Comparison of ENCODE assay signal across 9 mouse cellular contexts in the genomic region with DNA sequence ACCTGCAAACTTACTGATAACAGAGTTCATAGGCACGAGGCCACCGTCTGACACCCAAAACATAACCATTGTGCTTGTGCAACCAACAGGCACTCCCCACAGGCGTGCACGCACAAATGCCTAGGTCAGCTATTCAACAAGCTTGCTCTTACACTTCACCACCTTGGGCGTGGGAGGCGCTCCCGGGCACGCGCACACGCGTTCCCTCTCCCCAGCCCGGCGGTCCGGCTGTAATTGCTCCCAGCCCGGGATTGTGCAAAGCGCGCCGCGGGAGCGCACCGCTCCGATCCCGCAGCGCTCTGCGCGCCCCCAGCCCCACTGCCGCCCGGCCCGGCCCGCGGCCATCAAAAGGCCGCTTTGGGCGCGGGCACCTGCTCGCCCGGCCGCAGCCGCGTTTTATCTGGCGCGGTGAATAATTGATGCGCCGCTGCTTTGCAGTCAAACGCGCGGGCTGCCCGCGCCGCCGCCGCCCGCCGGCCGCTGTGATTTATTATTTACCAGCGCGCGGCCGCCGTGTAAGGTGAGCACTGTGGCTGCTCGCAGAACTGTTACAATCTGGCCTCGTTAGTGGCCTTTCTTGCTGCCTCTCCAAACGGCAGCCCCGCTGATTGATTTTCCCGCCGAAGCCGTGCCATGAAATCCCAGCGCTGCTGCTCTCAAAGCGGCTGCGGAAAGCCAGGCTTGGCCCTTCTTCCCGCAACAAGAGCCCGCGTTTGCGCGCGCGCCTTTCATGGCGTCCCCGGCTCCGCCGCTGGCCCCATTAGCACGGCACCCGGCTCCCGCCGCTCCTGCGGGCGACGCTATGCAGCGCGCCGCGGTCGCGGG.
DNase-seq lines count a peak whose midpoint lies in the region; ATAC-seq and TF ChIP-seq lines count a peak whose summit lies in the region.
"Had no signal": no experiment of that assay in that cellular context is flagged by ENCODE, and none has a peak within 500 bp of the region (broad histone marks: within the 10 kb centered on the region; RNA-seq: fewer than 3 reads in every experiment).

No protein-coding gene starts in this region.

- ATAC-seq in granulocyte monocyte progenitor cell, adult 5-6 weeks (replicated peaks; ENCODE audit: poor library complexity, severe bottlenecking): peak; percentile 22; the same call in 1 of the 2 replicates
- peak; percentile 55; the same call in 1 of the 2 replicates for ATAC-seq in limb, embryonic 14.5 days (ENCODE audit: low FRiP score, low read depth)
- peak; percentile 85 for ATAC-seq in neural tube, embryonic 13.5 days (ENCODE audit: low read depth)

- TF ChIP-seq POLR2A in brain, embryonic 14.5 days (IDR thresholded peaks at IDR 0.05; ENCODE audit: borderline replicate concordance, extremely low read depth, insufficient read depth, insufficient read length, poor library complexity, severe bottlenecking): 0 out of 2 replicates have a peak, but pooled peaks have one; percentile 28
- TF ChIP-seq POLR2A in limb, embryonic 14.5 days (IDR thresholded peaks at IDR 0.05; ENCODE audit: borderline replicate concordance, extremely low read depth, insufficient read depth, insufficient read length): no peak

- H3K4me1 ChIP-seq in heart, embryonic 10.5 days: peaks cover 12% of the 10 kb centered on the region
- H3K4me1 ChIP-seq in limb, embryonic 14.5 days (ENCODE audit: control insufficient read depth, insufficient read depth, low read length): peaks cover 4% of the 10 kb centered on the region
- peaks cover 12% of the 10 kb centered on the region for H3K4me1 ChIP-seq in neural tube, embryonic 13.5 days (replicated peaks)

- peak overlapping the region; percentile 63 for H3K9ac ChIP-seq in limb, embryonic 14.5 days (ENCODE audit: low read depth, low read length, severe bottlenecking)
- H3K9ac ChIP-seq in neural tube, embryonic 13.5 days: peak overlapping the region; percentile 73

- H3K4me3 ChIP-seq in heart, embryonic 10.5 days: peak overlapping the region; percentile 73
- peak overlapping the region; percentile 58 for H3K4me3 ChIP-seq in limb, embryonic 14.5 days (replicated peaks; ENCODE audit: low read length)
- H3K4me3 ChIP-seq in neural tube, embryonic 13.5 days: peak overlapping the region; percentile 61

- TF ChIP-seq CTCF in brain, embryonic 14.5 days (IDR thresholded peaks at IDR 0.05; ENCODE audit: borderline replicate concordance, extremely low read depth, insufficient read depth, insufficient read length): no peak; the same call in 1 of the 2 replicates

- H3K36me3 ChIP-seq in heart, embryonic 10.5 days: no peaks in the 10 kb centered on the region
- H3K36me3 ChIP-seq in limb, embryonic 14.5 days (ENCODE audit: control insufficient read depth, insufficient read depth, low read length): no peaks in the 10 kb centered on the region
- H3K36me3 ChIP-seq in neural tube, embryonic 13.5 days: no peaks in the 10 kb centered on the region
- H3K36me3 ChIP-seq: G1E had no signal

- H3K27ac ChIP-seq in heart, embryonic 10.5 days: peak overlapping the region; percentile 79
- H3K27ac ChIP-seq in limb, embryonic 14.5 days (replicated peaks; ENCODE audit: low read depth, low read length): no peak overlapping the region
- H3K27ac ChIP-seq in neural tube, embryonic 13.5 days (replicated peaks): peak overlapping the region; percentile 76

- peaks cover 73% of the 10 kb centered on the region for H3K27me3 ChIP-seq in heart, embryonic 10.5 days (ENCODE audit: insufficient read depth, poor library complexity, severe bottlenecking)
- peaks cover 36% of the 10 kb centered on the region for H3K27me3 ChIP-seq in limb, embryonic 14.5 days (ENCODE audit: control insufficient read depth, insufficient read depth, low read length)
- H3K27me3 ChIP-seq in neural tube, embryonic 13.5 days: peaks cover 57% of the 10 kb centered on the region

- peak overlapping the region; percentile 97 for H3K4me2 ChIP-seq in limb, embryonic 14.5 days (replicated peaks; ENCODE audit: low read depth, low read length, severe bottlenecking)
- H3K4me2 ChIP-seq in neural tube, embryonic 13.5 days: peak overlapping the region; percentile 95

- no peaks in the 10 kb centered on the region for H3K9me3 ChIP-seq in heart, embryonic 10.5 days
- peaks cover 6% of the 10 kb centered on the region; the same call in 1 of the 2 replicates for H3K9me3 ChIP-seq in limb, embryonic 14.5 days (ENCODE audit: control insufficient read depth, low read length)
- peaks cover 5% of the 10 kb centered on the region; the same call in 1 of the 2 replicates for H3K9me3 ChIP-seq in neural tube, embryonic 13.5 days

- under 1% methylated on average over 93 of the region's 93 CpGs for WGBS in heart, embryonic 10.5 days
- under 1% methylated on average over 93 of the region's 93 CpGs for WGBS in limb, embryonic 14.5 days
- 1% methylated on average over 93 of the region's 93 CpGs for WGBS in neural tube, embryonic 13.5 days

- no peak for DNase-seq in heart, embryonic 10.5 days (ENCODE audit: low spot score)
- DNase-seq in heart, adult 18-20 months: no peak
- peak; percentile 81 for DNase-seq in brain, embryonic 14.5 days (ENCODE audit: low read depth)
- peak; percentile 35 for DNase-seq in limb, embryonic 14.5 days (ENCODE audit: low spot score)
- no peak for DNase-seq in urinary bladder, adult 2 months (ENCODE audit: low spot score)
- no peak for DNase-seq in adrenal gland, adult 2 months

Comparison
In these comparisons a context has a peak if more than half of its experiments do, and no peak if none do; other contexts are left out.
1. DNase-seq: peak in brain, embryonic 14.5 days (single experiment) and limb, embryonic 14.5 days (single experiment); none in heart, embryonic 10.5 days (single experiment), heart, adult 18-20 months (0 of 2), urinary bladder, adult 2 months (single experiment) and adrenal gland, adult 2 months (single experiment).
2. ATAC-seq: peak in every context shown above with its lines; median percentile 85 in neural tube, embryonic 13.5 days; 55 in limb, embryonic 14.5 days; 22 in granulocyte monocyte progenitor cell, adult 5-6 weeks.
3. Peak in every context shown above with its lines, with median percentiles within 50 percentile points of each other: H3K4me3 ChIP-seq.